25 mouse cellular contexts compared by ENCODE assay signal in the genomic region with DNA sequence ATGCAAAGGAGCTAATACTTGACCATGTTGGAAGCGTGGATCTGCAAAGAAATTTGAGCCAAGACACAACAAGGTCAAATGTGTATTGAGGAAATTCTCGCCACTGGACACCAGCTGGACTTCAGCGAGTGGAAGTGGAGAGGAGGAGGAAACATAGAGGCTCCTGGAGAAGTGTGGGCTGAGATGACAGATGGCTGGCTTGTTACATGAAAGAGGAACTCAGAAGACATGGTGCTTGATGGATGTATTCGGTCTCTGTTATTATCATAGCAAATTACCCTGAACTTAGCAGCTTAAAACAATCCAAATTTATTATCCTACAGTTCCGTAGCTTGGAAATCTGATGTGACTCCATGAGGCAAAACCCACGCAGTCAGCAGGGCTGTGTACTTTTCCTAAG.
DNase-seq lines count a peak whose midpoint lies in the region; ATAC-seq and TF ChIP-seq lines count a peak whose summit lies in the region.
"Had no signal": no experiment of that assay in that cellular context is flagged by ENCODE, and none has a peak within 500 bp of the region (broad histone marks: within the 10 kb centered on the region; RNA-seq: fewer than 3 reads in every experiment).

No protein-coding gene starts in this region.

- ATAC-seq in frontal cortex, adult (ENCODE audit: low TSS enrichment) = peak; percentile 85; the same call in 1 of the 2 replicates
- ATAC-seq: forebrain, embryonic 15.5 days; Patski had no signal

- no peak for DNase-seq in frontal cortex, postnatal 25 days (ENCODE audit: low spot score in 2 of 2)
- peak in 1 of 2 experiments; percentile 19 for DNase-seq in layer of hippocampus, adult 2 months (ENCODE audit: low spot score in 2 of 2)
- DNase-seq in layer of hippocampus, adult 8-10 months (ENCODE audit: low spot score in 2 of 2) = no peak
- DNase-seq in right cerebral cortex, adult 2 months (ENCODE audit: low spot score in 2 of 2) = peak; percentile 36
- no peak for DNase-seq in right cerebral cortex, postnatal 14 days
- DNase-seq: adrenal gland, adult 2 months; adrenal gland, postnatal 14 days; B cell, adult 2 months; cerebellum, adult 11-12 months; cerebellum, adult 8-10 months; cerebellum, postnatal 10 days; cerebellum, postnatal 36 days; embryo, embryonic 11 days; gastrocnemius, adult 2 months; gastrocnemius, postnatal 14 days; heart, adult 11 months had no signal

- H3K4me3 ChIP-seq in layer of hippocampus, adult 2 months = no peak overlapping the region
- H3K4me3 ChIP-seq: embryonic facial prominence, embryonic 10.5 days; embryonic facial prominence, embryonic 13.5 days; erythroblast, embryonic 14.5 days; forebrain, embryonic 12.5 days; forebrain, embryonic 15.5 days; gastrocnemius, adult 2 months; hindbrain, embryonic 12.5 days; hindbrain, embryonic 15.5 days had no signal

- H3K27ac ChIP-seq in layer of hippocampus, adult 2 months = peak overlapping the region; percentile 56; the same call in 1 of the 2 replicates
- H3K27ac ChIP-seq: embryonic facial prominence, embryonic 10.5 days; embryonic facial prominence, embryonic 13.5 days; forebrain, embryonic 12.5 days; forebrain, embryonic 15.5 days; gastrocnemius, adult 2 months; hindbrain, embryonic 12.5 days; hindbrain, embryonic 15.5 days had no signal

- TF ChIP-seq CTCF in layer of hippocampus, adult 2 months (conservative IDR thresholded peaks at IDR 0.05) = no peak

Comparison
In these comparisons a context has a peak if more than half of its experiments do, and no peak if none do; other contexts are left out.
1. DNase-seq: peak in right cerebral cortex, adult 2 months (2 of 2); none in frontal cortex, postnatal 25 days (0 of 2), layer of hippocampus, adult 8-10 months (0 of 2) and right cerebral cortex, postnatal 14 days (single experiment).